Mouse (Mus musculus): ENCODE results near the gene Sec31b. TPM values are rescaled to one million over a fixed set of nuclear protein-coding genes. Genes with fewer than 3 reads are reported as not detected.

Gene Sec31b
- total RNA-seq (2022), result 10 to 100 TPM; 18.0 to 21.4 (median 19.5) TPM

- DNase-seq (ENCODE audit: low spot score in 2 of 2), result peak; percentile 33 to 63
These were observed at the start of gene Sec31b for GRCm38 (mm10) chr19:44545321-44546041. Gene Sec31b (minus strand): TSS chr19:44545864.

DNA sequence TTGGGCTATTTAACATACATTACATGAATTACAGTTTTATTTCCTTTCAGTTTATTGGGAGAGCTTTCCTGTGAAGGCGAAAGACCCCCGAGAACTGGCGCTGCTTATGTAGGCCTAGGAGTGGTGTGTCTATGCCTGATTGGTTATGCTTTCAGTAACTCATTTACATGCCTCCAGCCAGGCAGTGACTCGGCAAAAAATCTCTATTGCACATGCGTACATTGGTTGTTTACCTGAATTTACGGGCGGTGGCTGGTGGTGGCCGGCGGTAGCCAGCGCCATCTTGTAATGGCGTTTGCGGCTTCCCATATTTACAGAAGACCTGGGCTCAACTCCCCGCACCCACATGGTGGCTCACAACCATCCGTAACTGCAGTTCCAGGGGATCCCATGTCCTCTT lies 48.5 kb upstream of the Sec31b start:
- no peak for DNase-seq (ENCODE audit: low spot score in 2 of 2)

GRCm38 (mm10) chr19:44591638-44592037 lies 46.0 kb upstream of the Sec31b start:
- no peak for DNase-seq (ENCODE audit: low spot score in 2 of 2)

DNA sequence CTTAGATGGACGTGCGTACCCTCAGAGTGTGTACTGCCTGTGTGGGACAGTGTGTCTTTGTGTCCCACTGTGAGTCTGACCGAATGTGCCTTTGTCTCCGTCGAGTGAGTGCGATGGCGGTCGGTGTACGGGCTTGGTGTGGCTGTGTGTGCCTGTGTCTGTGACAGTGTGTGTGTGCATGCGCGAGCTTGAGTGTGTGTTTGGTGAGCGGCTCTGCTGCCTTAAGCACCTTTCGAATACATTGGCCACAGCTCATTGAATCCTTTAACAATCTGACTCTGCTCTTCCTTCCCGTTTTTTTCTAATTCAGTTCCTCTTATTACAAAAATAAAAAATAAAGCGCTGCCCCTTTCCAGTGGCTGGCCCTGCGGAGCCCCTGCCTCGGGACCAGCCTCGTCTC lies 45.3 kb upstream of the Sec31b start:
- no peak for DNase-seq (ENCODE audit: low spot score in 2 of 2)

GRCm38 (mm10) chr19:44589591-44590223 lies 44.0 kb upstream of the Sec31b start:
- DNase-seq (ENCODE audit: low spot score in 2 of 2), result no peak

DNA sequence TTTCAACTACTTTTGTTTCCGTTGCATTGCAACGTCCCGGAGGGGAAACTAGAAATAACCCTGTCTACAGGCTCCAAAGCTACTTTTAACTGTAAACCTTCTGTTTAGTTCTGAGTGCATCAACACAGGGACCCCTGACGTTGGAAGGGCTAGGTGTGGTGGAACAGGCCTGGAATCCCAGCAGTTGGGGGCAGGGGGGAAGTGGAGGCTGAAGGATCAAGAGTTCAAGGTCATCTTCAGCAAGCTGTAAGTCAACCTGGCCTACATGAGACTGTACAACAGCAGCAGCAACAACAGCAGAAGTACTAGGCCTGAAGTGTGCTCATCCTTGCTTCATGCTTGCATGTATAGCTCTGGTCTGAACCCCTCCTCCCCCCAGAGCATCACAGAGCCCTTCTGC lies 42.4 kb upstream of the Sec31b start:
- no peak for DNase-seq (ENCODE audit: low spot score in 2 of 2)

DNA sequence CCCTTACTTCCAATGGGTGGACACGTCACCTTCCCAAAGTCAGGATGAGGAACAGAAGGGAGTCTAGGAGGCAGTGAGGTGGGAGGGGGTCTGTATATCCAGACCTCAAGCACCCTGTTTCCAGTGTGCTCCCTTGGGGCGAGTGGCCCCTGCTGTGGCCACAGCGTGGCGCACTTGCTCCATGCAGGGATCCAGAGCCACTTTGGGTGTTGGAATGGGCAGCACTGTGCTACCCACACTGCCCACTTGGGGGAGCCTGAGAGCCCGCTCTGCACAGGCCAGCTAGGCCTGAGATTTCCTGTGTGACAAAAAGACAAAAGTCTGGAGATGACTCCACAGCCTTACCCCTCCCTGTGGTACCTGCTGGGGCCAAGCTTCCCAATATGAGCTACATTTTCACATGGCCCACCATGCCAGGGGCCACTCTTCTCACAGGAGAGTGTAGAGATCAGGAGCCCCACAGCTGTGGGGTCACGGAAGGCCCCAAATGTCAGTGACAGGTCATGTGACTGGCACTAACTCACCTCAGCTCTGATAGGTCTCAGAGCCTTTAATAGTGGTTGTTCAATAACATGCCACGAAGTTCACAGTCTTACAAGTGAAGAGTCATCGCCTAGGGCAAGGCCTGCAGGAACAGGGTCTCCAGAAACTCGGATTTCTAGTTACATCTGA lies 37.1 kb upstream of the Sec31b start:
- peak; percentile 80 to 82 for DNase-seq (ENCODE audit: low spot score in 2 of 2)

GRCm38 (mm10) chr19:44582103-44582502 lies 36.4 kb upstream of the Sec31b start:
- no peak for DNase-seq (ENCODE audit: low spot score in 2 of 2)

DNA sequence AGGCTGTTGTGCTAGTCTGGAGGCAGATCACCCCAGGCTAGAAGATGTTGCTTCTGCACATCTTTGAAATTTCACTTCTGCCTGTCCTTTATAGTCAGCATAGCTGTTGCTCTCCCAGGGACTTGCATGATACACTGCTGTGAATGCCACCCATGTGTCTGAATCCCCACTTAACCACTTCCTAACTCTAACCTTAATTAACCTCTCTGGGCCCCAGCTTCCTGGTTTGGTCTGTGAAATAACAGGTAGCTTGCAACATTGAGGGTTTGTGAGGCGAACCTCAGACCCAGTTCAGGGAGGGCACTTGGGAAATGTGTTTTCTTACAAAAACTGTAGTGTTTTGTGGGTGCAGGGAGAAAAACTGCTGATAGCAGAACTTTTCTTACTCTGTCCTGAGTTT lies 32.4 kb upstream of the Sec31b start:
- no peak for DNase-seq (ENCODE audit: low spot score in 2 of 2)

DNA sequence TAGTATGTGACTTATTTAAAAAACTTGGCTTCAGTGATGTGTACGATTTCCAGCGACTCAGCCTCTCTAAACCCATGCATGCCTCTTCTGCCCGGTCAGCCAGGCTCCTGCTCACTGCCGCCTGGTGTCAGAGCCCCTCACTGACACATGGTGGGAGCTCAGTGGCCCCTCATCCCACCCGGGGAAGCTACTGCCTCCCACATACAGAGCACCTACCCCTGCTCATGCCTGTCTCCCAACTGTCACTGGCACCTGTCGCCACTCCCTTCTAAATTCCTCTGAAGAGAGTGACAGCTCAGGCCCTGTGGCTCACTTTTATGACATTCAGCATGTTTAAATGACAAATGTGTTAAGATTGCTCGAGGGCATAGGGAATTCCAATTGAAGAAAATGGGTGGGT lies 30.6 kb upstream of the Sec31b start:
- no peak for DNase-seq (ENCODE audit: low spot score in 2 of 2)

DNA sequence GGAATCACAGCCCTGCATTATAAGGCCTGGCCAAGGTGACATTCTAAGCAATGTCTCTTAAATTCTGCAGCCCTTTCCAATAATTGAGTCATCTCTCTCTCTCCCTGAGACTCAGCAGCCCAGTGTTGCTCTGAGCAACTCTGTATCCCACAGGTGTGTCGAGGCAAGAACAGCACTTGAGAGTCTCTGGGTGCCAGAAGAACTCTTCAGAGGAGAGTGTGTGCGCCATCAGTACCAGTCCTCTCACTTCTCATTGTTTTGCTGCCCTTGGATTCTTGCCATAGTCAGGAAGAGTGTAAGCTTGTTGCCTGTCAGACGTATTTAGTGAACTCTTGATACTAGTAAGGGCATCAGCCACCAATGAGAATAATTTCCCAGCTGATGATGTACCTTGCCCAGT lies 22.1 kb upstream of the Sec31b start:
- no peak for DNase-seq (ENCODE audit: low spot score in 2 of 2)

- no peak for DNase-seq (ENCODE audit: low spot score in 2 of 2)
These were observed 18.3 kb upstream of the Sec31b start for GRCm38 (mm10) chr19:44564006-44564405.

GRCm38 (mm10) chr19:44562652-44563206 lies 17.1 kb upstream of the Sec31b start, which contains the start of gene Hif1an:
Gene Hif1an (plus strand): TSS chr19:44562850.
- DNase-seq (ENCODE audit: low spot score in 2 of 2), result peak; percentile 91 to 93

GRCm38 (mm10) chr19:44554861-44555590 lies 9.4 kb upstream of the Sec31b start, which contains the start of gene Ndufb8:
Gene Ndufb8 (minus strand): TSS chr19:44555440.
- peak; percentile 85 to 91 for DNase-seq (ENCODE audit: low spot score in 2 of 2)

GRCm38 (mm10) chr19:44554490-44554860 lies 8.8 kb upstream of the Sec31b start:
- no peak for DNase-seq (ENCODE audit: low spot score in 2 of 2)

GRCm38 (mm10) chr19:44553286-44553685 lies 7.6 kb upstream of the Sec31b start:
- no peak for DNase-seq (ENCODE audit: low spot score in 2 of 2)

DNA sequence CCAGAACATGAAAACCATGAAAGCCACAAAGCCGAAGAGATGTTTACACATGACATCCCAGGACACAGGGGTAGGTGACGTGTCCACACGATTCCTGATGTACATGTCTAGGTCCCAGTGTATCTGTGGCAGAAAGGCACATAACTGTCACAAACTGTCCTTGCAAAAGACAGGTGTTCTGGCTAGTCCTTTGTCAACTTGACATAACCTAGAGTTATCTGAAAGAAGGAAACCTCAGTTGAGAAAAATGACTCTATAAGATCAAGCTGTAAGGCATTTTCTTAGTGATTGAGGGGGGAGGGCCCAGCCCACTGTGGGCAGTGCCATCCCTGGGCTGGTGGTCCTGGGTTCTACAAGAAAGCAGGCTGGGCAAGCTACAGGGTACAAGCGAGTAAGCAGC lies 7.1 kb upstream of the Sec31b start, which contains the start of gene Gm20538:
TSS of gene Gm20538 (minus strand) at position 101 of the 400 bp plus-strand sequence.
- DNase-seq (ENCODE audit: low spot score in 2 of 2), result no peak

GRCm38 (mm10) chr19:44544775-44545174 lies 889 bp downstream of the Sec31b start:
- peak; percentile 55 to 62 for DNase-seq (ENCODE audit: low spot score in 2 of 2)

DNA sequence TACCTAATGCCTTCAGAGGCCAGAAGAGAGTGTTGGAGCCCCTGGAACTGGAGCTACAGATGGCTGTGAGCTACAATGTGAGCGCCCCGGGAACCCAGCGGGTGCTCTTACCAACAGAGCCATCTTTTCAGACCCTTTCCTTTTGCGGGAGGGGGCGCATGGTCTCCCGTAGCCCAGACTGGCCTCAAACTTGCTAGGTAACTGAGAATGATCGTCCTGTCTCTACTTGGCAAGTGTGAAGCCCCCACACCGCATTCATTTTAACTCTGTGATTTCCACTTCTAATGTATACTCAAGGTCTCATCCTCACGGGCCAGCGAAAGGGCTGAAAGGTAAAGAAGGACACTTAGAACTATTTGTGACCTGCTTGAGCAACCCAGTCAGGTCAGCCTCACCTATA lies 1.3 kb downstream of the Sec31b start:
- no peak for DNase-seq (ENCODE audit: low spot score in 2 of 2)

DNA sequence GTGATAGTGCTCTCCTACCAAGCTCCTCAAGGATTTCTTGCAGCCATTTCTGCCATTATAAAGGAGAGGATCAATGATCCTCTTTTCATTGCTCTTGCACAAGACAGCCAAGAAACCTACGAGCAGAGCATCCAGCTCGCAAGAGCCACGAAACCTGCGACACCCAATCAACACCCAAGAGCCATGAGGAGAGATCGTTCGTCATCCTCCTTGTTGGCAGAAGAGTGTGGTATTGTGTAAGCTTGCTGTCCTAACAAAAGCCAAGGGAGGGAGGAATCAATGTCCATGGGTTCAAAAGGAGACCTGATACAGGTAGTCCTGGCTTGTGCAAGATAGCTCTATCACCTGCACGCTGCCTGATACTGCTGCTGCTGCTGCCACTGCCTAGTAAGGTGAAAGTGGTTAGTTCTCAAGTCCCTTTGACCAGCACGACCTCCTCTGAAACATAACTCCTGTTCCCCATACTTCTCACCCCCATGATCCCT lies 2.9 kb downstream of the Sec31b start:
- DNase-seq (ENCODE audit: low spot score in 2 of 2), result no peak

- peak; percentile 15 to 45 for DNase-seq (ENCODE audit: low spot score in 2 of 2)
These were observed 8.2 kb downstream of the Sec31b start for GRCm38 (mm10) chr19:44537416-44537815.

Measured in gastrocnemius, adult 8-10 months (tissue).